Comparison of ENCODE assay signal across 11 mouse cellular contexts in genomic region chr14:24068693-24069092, GRCm38 (mm10). TPM values are rescaled to one million over a fixed set of nuclear protein-coding genes. Genes with fewer than 3 reads are reported as not detected.
DNase-seq lines count a peak whose midpoint lies in the region; ATAC-seq and TF ChIP-seq lines count a peak whose summit lies in the region.
"Had no signal": no experiment of that assay in that cellular context is flagged by ENCODE, and none has a peak within 500 bp of the region (broad histone marks: within the 10 kb centered on the region; RNA-seq: fewer than 3 reads in every experiment).

No protein-coding gene starts in this region.

- no peaks in the 10 kb centered on the region for H3K9me3 ChIP-seq in kidney, postnatal 0 days (replicated peaks; ENCODE audit: low read length)
- H3K9me3 ChIP-seq: neural tube, embryonic 12.5 days; stomach, embryonic 15.5 days had no signal

- no peak overlapping the region for H3K4me2 ChIP-seq in kidney, postnatal 0 days (ENCODE audit: low read length)
- H3K4me2 ChIP-seq: liver, embryonic 11.5 days; neural tube, embryonic 12.5 days; stomach, embryonic 15.5 days had no signal

- H3K9ac ChIP-seq in kidney, postnatal 0 days (ENCODE audit: low read depth, low read length): no peak overlapping the region
- H3K9ac ChIP-seq: neural tube, embryonic 12.5 days; stomach, embryonic 15.5 days had no signal

- no peak overlapping the region for H3K27ac ChIP-seq in kidney, postnatal 0 days
- no peak overlapping the region for H3K27ac ChIP-seq in cortical plate, adult 2 months (ENCODE audit: insufficient read depth, low read length)
- H3K27ac ChIP-seq: neural tube, embryonic 12.5 days; stomach, embryonic 15.5 days had no signal

- peak; percentile 42 for DNase-seq in adrenal gland, postnatal 14 days
- no peak for DNase-seq in adrenal gland, adult 8-10 months
- DNase-seq in kidney, postnatal 0 days (ENCODE audit: low spot score): peak; percentile 54
- no peak for DNase-seq in kidney, adult 11 months
- DNase-seq in A20 (ENCODE audit: low read depth, low spot score): peak; percentile 28
- no peak for DNase-seq in natural killer cell, adult 2 months (ENCODE audit: low spot score in 2 of 2)
- no peak for DNase-seq in gastrocnemius, adult 8-10 months (ENCODE audit: low spot score in 2 of 2)

- peak; percentile 61 for TF ChIP-seq CTCF in kidney, postnatal 0 days (IDR thresholded peaks at IDR 0.05; ENCODE audit: low read depth)
- TF ChIP-seq CTCF in cortical plate, adult 2 months (IDR thresholded peaks at IDR 0.05; ENCODE audit: extremely low read depth, insufficient read depth, low read length): peak; percentile 58

- H3K4me1 ChIP-seq in kidney, postnatal 0 days (replicated peaks; ENCODE audit: insufficient read depth, low read length): no peaks in the 10 kb centered on the region
- H3K4me1 ChIP-seq in cortical plate, adult 2 months (ENCODE audit: control insufficient read depth, insufficient read depth, low read length): no peaks in the 10 kb centered on the region
- H3K4me1 ChIP-seq: neural tube, embryonic 12.5 days; stomach, embryonic 15.5 days had no signal

- H3K27me3 ChIP-seq in kidney, postnatal 0 days (ENCODE audit: insufficient read depth, low read length): no peaks in the 10 kb centered on the region
- H3K27me3 ChIP-seq: neural tube, embryonic 12.5 days; stomach, embryonic 15.5 days had no signal

- H3K4me3 ChIP-seq in kidney, postnatal 0 days (replicated peaks; ENCODE audit: low read depth, low read length): no peak overlapping the region
- H3K4me3 ChIP-seq in cortical plate, adult 2 months (ENCODE audit: insufficient read depth, low read length): no peak overlapping the region
- H3K4me3 ChIP-seq: neural tube, embryonic 12.5 days; stomach, embryonic 15.5 days had no signal

- H3K36me3 ChIP-seq in kidney, postnatal 0 days (ENCODE audit: insufficient read depth, low read length): no peaks in the 10 kb centered on the region
- H3K36me3 ChIP-seq: neural tube, embryonic 12.5 days; stomach, embryonic 15.5 days had no signal

- ATAC-seq in kidney, postnatal 0 days (replicated peaks; ENCODE audit: low FRiP score, low read depth): no peak

- WGBS in kidney, postnatal 0 days: 62% methylated on average over 4 of the region's 4 CpGs

- TF ChIP-seq POLR2A in cortical plate, adult 2 months (IDR thresholded peaks at IDR 0.05; ENCODE audit: extremely low read depth, insufficient read depth, low read length): no peak

RNA-seq across cellular contexts. Expression of gene Kcnma1, which starts 54.4 kb away (rescaled TPM):
- total RNA-seq in adrenal gland, postnatal 14 days (2021): 43.9 and 45.2 TPM in 2 replicates
- total RNA-seq in adrenal gland, adult 8-10 months (2022): 100 to 1,000 TPM in 2 of 4 experiments, 10 to 100 TPM in 2; 66.1 to 162 (median 106) TPM
- 2.1 and 2.6 TPM in 2 replicates for polyA plus RNA-seq in kidney, postnatal 0 days (2015; fragmentation: Nextera tagmentation; extraction: Ambion mirVana)
- 57.9 and 60.3 TPM in 2 replicates for polyA plus RNA-seq in cortical plate, adult 2 months (2012; rRNA removed)
- total RNA-seq in gastrocnemius, adult 8-10 months (2022): 10 to 100 TPM; 54.5 to 65.3 (median 57.1) TPM

Comparison
In these comparisons a context has a peak if more than half of its experiments do, and no peak if none do; other contexts are left out.
1. DNase-seq: peak in adrenal gland, postnatal 14 days (single experiment), kidney, postnatal 0 days (single experiment) and A20 (single experiment); none in adrenal gland, adult 8-10 months (single experiment), kidney, adult 11 months (single experiment), natural killer cell, adult 2 months (0 of 2) and gastrocnemius, adult 8-10 months (0 of 2).